Mouse (Mus musculus): Measurements from ENCODE around the gene Zfp579.

Zfp579 gene

DNA sequence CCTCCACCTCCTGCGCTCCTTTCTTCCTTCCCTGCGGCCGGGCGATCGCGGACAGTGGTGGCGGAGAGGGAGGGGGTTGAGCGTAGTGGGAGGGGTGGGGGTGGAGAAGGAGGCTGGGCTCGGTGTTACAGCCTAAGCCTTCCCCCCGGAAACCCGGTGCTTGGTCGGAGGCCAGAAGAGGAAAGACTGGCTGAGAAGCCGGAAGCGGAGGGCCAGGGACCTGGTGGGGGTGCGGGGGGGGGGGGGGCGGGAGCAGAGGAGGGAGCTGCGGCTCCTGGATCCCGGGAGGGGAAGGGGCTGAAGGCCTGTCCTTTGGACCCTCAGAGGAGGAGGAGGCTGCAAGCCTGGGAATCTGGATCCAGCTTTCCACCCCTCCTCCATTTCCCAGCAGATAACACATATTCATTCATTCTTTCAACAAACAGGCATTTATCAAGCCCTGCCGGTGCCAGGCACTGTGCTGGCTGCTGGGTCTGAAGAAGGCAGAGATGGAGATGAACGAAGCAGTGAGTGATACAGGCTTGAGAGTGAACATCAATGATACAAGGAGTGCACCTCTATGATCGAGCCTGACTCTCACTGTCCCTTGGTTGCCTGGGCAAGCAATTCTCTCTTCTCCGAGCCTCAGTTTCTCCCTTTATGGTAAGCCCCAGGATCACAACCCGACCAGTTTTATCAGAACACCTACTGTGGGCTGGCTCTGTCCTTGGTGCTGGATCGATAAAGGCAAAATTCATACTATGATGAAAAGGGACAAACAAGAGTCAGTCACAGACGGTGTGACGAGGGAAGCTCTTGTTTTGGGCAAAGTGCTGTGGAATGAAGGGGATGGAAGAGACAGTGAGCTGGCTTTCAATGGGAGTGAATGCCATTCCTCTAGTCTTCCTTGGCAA, at the start of gene Zfp579:
Zfp579 (minus strand) TSS at position 156 of the 893 bp plus-strand sequence.
- DNase-seq (ENCODE audit: low read depth), result peak; percentile 96

DNA sequence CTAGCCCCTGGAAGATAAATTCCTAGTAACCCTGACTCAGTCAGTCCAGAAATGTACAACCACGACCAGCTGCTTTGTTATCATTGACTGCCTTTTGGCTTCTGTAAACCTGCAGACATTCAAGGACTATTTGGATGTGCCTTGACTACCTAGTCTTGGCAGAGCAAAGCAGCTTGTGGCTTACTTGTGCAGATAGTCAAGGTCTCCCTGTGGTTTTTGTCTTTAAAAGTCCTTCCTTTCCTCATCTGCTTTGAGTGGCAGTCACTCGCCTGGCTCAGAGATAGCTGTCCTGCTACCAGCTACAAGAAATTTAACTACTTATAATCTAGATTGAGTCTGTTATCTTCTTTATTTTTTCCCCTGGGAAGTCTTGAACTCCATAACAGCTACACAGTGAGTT, 49.0 kb upstream of the Zfp579 start:
- DNase-seq (ENCODE audit: low read depth), result no peak

DNA sequence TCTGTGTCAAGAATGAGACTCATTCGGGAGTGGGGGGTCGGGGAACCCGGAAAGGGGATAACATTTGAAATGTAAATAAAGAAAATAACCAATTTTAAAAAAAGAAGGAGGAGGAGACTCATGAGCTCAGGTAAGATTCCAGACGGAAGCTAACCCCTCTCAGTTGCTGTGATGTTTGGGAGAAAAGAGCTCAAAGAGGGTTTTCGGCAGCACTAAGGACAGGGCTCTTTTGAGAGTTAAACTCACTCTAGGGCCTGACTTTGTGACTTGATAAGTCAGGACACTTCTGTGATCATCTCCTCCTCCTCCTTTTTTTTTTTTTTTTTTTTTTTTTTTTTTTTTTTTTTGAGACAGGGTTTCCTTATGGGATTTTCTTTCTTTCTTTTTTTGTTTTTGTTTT, 43.0 kb upstream of the Zfp579 start:
- DNase-seq (ENCODE audit: low read depth), result peak; percentile 25

DNA sequence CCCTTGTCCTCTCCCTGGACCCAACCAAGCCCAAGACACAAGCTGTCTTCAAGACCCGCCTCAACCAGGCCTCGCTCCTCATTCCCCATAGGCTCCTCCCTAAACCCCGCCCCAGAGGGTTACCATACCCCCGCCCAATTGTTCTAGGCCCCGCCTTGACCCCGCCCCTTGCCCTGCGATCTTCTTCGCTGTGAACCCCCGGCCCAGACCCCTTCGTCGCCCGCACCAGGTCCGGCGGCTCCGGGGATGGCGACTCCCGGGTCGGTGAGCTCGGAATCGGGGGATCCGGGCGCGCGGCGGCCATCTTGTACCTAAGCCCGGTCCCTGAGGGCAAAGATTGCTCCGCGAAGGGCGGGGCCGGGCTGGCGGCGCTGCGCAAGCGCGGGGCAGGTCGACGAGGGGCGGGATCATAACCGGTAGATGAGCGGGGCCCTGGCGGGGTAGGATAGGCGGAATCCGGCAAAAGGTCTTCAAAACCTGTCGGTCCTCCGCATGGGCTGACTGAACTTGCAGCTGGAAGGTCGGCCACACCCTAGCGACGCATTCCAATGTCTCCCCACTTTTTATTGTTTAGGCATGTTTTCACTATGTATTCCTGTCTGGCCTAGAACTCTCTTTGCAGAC, 42.3 kb upstream of the Zfp579 start, which contains the start of gene Zfp784:
Zfp784 (minus strand) TSS at position 338 of the 624 bp plus-strand sequence.
- DNase-seq (ENCODE audit: low read depth), result peak; percentile 95

DNA sequence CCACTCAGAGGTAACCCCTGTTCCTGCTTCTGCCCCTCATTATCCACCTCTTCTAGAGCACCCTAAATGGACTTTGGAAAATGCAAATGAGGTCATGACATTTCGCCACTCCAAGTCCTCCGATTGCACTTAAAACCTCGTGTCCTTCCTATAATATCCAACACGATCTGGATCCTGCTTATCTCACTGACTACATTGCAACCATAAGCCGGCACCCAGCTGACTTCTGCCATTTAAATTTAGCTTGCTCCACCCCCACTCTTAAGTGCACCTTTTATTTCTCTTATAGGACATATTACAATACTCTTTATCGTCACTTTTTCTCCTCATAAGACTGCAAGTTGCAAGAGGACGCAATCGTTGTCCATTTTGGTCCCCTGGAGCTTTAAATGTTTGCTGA, 41.5 kb upstream of the Zfp579 start:
- DNase-seq (ENCODE audit: low read depth), result no peak

DNA sequence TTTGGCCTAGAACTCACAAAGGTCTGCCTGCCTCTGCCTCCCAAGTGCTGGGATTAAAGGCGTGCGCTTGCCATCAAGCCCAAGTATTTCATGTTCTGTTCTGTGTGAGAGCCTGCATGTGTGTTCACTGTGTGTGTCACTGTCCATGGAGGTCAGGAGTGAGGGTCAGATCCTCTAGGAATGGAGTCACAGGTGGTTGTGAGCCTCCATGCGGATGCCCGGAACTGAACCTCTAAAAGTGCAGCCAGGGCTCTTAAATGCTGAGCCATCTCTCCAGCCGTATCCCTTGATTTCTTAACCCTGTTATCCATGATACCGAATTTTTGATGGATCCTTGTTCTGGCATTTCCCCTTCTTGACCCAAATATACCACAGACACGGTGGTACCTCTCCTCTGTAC, 41.1 kb upstream of the Zfp579 start:
- no peak for DNase-seq (ENCODE audit: low read depth)

DNA sequence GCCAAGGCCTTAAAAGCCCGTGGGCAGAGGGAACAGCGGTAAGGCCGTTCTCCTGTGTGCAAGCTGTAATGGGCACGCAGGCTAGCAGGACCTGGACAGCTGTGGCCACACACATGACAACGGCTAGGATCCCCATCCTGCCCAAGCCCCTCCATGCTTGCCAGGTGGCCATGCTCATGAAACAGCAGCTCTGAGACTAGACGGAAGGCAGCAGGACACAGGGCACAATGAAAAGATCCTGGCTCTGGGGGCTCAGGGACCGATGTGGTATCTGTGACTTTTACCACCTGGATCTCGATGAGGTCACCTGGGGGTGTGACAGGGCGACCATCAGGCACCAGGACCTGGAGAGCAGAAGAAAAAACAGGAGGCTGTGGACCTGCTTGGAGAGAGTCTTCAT, 40.2 kb upstream of the Zfp579 start:
- no peak for DNase-seq (ENCODE audit: low read depth)

DNA sequence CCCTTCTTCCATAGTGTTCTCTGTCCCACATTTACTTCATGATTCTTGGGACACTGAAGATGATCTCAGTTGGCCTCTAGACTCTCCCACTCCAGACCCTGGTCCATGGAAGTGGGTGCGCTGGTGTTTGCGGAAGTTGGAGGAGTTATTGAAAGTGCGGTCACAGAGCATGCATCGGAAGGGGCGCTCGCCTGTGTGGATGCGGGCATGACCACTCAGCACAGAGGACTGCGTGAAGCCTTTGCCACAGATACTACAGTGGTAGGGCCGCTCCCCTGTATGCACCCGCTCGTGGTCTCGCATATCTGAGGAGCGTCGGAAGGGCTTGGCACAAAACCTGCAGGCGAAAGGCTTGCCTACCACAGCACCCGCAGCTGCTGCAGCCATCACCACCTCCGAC, 39.7 kb upstream of the Zfp579 start:
- no peak for DNase-seq (ENCODE audit: low read depth)

DNA sequence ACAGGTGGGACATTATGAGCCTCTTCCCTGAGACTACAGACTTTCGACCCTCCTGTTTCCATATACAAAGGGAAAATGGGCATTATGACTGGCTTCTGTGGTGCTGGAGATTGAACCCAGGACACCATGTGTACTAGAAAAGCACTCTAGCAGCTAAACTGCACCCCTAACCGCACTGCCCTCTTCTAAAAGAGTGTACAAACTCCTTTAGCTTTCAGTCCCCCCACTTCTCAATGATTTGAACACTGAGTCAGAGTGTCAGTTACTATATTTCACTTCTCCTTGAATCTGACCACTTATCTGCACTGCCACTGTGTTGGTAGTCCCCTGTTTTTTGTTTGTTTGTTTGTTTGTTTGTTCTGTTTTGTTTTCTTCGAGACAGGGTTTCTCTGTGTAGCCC, 37.9 kb upstream of the Zfp579 start, which contains the start of gene 4632433K11Rik:
4632433K11Rik (plus strand) TSS at position 301 of the 400 bp plus-strand sequence.
- DNase-seq (ENCODE audit: low read depth), result no peak

DNA sequence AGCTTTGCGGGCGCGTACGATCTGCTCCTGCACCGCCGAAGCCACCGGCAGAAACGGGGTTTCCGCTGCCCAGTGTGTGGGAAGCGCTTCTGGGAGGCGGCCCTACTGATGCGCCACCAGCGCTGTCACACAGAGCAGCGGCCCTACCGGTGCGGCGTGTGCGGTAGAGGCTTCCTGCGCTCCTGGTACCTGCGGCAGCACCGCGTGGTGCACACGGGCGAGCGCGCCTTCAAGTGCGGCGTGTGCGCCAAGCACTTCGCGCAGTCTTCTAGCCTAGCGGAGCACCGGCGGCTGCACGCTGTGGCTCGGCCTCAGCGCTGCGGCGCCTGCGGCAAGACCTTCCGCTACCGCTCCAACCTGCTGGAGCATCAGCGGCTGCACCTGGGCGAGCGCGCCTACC, 35.5 kb upstream of the Zfp579 start:
- DNase-seq (ENCODE audit: low read depth), result no peak

DNA sequence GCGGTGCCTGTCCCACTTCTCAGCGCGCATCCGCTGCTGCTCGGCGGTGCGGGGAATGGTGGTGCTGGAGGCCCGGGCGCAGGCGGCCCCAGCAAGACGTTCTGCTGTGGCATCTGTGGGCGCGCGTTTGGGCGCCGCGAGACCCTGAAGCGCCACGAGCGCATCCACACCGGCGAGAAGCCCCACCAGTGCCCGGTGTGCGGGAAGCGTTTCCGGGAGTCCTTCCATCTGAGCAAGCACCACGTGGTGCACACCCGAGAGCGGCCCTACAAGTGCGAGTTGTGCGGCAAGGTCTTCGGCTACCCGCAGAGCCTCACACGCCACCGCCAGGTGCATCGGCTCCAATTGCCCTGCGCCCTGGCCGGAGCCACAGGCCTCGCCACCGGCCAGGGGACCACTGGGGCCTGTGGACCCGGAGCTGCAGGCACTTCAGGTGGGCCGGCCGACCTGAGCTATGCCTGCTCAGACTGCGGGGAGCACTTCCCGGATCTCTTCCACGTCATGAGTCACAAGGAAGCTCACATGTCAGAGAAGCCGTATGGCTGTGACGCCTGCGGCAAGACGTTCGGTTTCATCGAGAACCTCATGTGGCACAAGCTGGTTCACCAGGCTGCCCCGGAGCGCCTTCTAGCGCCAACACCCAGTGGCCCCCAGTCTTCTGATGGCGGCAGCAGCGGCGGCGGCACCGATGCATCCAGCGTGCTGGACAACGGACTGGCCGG, 34.8 kb upstream of the Zfp579 start:
- no peak for DNase-seq (ENCODE audit: low read depth)

DNA sequence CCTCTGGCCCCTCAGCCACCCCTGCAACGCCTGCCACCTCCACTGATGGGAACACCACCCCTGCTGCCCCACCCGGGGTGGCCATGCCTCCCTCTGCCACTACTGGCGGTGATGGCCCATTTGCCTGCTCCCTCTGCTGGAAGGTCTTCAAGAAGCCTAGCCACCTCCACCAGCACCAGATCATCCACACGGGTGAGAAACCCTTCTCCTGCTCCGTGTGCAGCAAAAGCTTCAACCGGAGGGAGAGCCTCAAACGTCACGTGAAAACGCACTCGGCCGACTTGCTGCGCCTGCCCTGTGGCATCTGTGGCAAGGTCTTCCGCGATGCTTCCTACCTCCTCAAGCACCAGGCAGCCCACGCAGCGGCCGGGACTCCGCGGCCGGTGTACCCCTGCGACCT, 34.0 kb upstream of the Zfp579 start:
- no peak for DNase-seq (ENCODE audit: low read depth)

DNA sequence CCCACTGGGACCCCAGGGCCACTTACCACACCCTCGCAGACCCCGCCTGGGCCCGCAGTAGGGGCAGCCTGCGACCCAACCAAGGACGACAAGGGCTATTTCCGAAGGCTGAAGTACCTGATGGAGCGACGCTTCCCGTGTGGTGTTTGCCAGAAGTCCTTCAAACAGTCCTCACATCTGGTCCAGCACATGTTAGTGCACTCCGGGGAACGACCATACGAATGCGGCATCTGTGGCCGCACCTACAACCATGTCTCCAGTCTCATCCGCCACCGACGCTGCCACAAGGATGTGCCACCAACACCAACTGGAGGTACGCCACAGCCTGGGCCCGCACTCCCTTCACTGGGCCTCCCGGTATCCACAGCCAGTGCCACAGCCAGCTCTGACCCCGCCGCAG, 33.6 kb upstream of the Zfp579 start:
- no peak for DNase-seq (ENCODE audit: low read depth)

DNA sequence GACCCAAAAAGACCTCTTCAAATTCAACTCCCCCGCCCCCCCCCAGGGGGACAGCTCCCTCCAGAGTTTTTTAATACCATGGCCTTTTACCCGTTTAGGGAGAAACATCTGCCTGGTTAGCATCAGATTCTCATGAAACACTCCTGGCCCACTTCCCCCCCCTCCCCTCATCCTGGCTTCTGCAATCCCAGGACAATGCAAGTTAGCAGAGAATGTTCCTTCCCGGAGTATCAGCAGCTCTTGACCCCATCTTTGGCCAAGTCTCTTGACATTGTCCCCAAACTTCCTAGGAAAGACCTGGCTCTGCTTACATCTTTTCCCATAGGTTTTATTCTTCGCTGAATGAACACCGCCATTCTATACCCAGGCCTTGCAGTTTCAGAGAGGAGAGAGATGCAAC, 25.2 kb upstream of the Zfp579 start:
- DNase-seq (ENCODE audit: low read depth), result peak; percentile 22

DNA sequence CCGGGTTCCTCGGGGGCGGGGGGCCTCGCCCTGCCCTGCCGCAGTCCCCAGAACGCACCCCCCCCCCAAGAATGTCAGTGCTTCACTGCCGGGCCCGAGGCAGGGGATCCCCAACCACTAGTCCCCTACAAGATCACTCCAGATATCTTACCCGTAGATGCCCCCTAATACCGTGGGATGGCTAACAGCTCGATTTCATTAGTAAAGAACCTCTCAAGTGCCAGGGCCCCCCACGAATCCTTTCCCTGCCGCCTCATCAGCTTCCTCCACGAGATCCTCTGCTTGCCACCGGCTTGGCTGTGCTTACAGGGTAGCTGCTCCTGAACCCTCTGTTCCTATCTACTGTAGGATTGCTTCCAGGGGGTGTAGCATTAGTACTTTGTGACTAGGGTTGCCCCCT, 24.7 kb upstream of the Zfp579 start:
- DNase-seq (ENCODE audit: low read depth), result peak; percentile 59

DNA sequence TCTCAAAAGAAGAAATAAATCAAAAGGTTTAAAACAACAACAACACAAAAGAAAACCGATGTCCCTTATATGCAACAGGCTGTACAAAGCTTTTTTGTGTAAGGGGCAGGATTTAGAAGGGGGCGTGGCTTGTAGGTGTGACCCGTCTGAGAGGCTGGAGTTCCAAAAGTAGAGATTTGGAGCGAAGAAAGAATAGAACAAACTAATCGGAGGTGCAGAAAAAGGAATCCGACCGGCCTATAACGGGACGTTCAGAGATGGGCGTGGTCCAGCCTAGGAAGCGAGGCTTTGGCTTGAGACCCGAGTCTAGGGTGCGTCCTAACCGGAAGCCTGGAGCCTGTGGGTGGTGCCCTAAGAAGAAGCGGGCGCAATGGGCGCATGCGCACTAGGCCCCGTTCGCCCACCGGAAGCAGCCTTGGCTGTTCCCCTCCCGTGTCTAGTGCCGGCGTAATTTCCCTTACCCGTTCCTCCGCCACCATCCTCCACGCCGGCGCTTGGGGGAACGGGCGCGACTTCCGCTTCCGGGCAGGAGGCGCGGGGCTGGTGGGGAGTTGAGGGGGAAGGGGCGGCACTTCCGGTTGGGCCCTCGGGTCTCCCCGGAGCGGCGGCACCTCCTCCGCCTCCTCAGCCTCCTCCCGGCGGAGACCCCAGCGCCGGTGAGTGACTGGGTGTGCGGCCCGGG, 24.2 kb upstream of the Zfp579 start, which contains the start of the genes Zfp865 and Ccdc106:
Zfp865 (plus strand) TSS at position 377 of the 682 bp plus-strand sequence.
Ccdc106 (plus strand) TSS at position 554 of the 682 bp plus-strand sequence.
- DNase-seq (ENCODE audit: low read depth), result peak; percentile 99

DNA sequence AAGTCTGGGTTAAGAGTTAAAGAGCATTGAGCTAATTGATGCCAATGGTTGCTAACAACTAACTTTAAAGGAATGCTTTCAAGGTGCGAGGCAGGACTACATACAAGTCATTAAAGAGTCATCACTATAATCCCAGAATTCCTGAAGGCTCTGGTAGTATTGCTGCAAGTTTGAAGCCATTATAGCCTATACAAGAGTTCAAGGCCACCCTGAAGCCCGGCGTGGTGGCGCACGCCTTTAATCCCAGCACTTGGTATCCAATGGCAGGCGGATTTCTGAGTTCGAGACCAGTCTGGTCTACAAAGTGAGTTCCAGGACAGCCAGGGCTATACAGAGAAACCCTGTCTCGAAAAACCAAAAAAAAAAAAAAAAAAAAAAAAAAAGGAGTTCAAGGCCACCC, 23.6 kb upstream of the Zfp579 start:
- peak; percentile 41 for DNase-seq (ENCODE audit: low read depth)

DNA sequence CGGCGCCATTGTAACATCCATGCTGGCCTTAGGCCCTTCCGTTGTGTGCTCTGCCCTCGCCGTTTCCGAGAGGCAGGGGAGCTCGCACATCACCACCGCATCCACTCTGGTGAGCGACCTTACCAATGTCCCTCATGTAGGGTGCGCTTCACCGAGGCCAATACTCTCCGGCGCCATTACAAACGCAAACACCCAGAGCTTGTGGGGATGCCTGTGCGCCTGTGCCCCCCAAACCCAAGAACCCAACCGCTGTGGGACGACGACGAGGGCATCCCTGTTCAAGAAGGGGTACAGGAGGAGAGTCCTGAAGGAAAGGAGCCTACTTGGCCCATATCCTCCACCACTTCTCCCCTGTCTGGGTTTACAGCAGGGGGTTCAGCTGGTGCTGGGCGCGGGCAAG, 22.0 kb upstream of the Zfp579 start:
- DNase-seq (ENCODE audit: low read depth), result no peak

DNA sequence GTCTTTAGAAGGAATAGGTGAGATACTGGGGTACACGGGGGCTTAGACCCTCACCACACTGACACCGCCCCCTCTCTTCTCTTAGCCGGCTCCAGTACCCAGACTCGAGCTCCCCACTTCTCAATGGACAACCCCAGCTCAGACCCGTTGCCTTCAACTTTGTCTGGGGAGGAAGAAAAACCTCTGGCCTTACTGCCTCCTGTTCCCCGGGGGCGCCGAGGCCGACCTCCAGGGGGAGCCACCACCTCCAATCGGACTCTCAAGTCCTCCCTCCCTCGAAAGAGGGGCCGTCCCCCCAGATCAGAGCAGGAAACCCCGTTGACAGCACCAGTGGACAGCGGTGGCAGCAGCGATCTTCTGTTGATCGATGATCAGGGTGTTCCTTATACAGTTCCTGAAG, 21.4 kb upstream of the Zfp579 start:
- DNase-seq (ENCODE audit: low read depth), result no peak

DNA sequence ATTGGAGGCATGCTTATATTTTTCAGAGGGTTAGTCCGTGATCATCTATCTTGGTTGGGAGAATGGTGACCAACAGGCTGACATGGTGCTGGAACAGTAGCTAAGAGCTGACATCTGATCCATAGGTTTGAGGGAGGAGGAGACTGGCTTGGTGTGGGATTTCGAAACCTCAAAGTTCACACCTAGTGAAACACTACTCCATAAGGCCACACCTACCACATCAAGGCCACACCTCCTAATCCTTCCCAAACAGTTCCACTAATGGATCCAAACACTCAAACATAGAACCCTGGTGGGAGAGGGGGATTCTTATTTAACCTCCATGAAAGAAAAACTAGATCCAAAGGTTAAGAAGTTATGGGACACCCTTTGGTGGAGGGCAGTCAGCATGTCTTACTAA, 21.0 kb upstream of the Zfp579 start:
- DNase-seq (ENCODE audit: low read depth), result peak; percentile 19

DNA sequence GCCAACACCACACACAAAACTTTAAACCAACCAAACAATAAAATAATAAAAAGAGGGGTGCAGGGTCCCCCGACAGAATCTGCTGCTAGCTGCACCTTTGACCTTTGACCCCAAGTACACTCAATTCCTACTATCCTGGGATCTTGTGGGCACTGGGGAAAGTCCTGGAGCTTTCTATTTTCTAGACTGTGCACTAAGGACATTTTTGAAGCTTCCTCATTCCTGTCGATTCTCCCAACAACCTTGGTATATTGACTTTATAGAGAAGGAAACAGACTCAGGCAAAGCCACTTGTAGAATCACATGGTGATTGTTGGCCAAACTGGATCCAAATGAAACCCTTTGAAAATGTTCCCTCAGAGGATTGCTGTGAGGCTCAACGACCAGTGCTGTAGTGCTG, 20.1 kb upstream of the Zfp579 start:
- DNase-seq (ENCODE audit: low read depth), result peak; percentile 11

Measured in NIH3T3 (cell line).